Mouse (Mus musculus): ENCODE data around the gene Bnip2.

- TF ChIP-seq CTCF (IDR thresholded peaks at IDR 0.05; ENCODE audit: low read depth), result no peak
- TF ChIP-seq EP300 (IDR thresholded peaks at IDR 0.05; ENCODE audit: low read depth), result no peak
Observed at GRCm38 (mm10) chr9:70007506-70008248, 18.4 kb downstream of the Bnip2 start.
